Mouse (Mus musculus) lung, adult 2 months (tissue): Measurements from ENCODE around the gene Ptges3.
"Not testable (repeated sequence)": the region's sequence is repeated elsewhere in the genome, so short reads cannot be mapped to it uniquely, and the experiment has no call there.

Experiments
- CTCF ChIP-seq: fragments of 200-500 bp; IDR thresholded peaks from 2 replicates; pipeline ENCODE4 v1.5.1; 2011; ENCODE audit warnings: mild to moderate bottlenecking, low read length, control low read depth; ENCODE audit not compliant: insufficient read depth
- POLR2A ChIP-seq: fragments of 200-500 bp; IDR thresholded peaks from 2 replicates; pipeline ENCODE4 v1.6.1; 2011; ENCODE audit warnings: low read depth, mild to moderate bottlenecking, control low read depth, low read length, borderline replicate concordance; ENCODE audit errors: extremely low read depth

DNA sequence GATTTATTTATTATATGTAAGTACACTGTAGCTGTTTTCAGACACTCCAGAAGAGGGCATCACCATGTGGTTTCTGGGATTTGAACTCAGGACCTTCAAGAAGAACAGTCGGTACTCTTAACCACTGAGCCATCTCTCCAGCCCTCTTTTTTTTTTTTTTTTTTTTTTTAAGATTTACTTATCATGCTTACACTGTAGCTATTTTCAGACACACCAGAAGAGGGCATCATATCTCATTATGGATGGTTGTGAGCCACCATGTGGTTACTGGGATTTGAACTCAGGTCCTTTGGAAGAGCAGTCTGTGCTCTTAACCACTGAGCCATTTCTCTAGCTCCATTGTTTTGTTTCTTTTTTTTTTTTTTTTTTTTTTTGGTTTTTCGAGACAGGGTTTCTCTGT lies 6.6 kb upstream of the Ptges3 start:
- not testable (repeated sequence) for TF ChIP-seq CTCF, POLR2A
